Mouse (Mus musculus) bone marrow macrophage, adult 2 months (primary cell): ENCODE data around the gene Cphx1.
"Not testable (repeated sequence)": the region's sequence is repeated elsewhere in the genome, so short reads cannot be mapped to it uniquely, and the experiment has no call there.

Experiments used
- CTCF ChIP-seq: IDR thresholded peaks from 2 replicates; pipeline ENCODE4 v1.5.1; 2012; ENCODE audit warnings: low read depth, mild to moderate bottlenecking, low read length, moderate library complexity
- POLR2A ChIP-seq: IDR thresholded peaks from 2 replicates; pipeline ENCODE4 v1.6.1; 2012; ENCODE audit warnings: mild to moderate bottlenecking, low read depth, low read length, borderline replicate concordance

GRCm38 (mm10) chr14:25936867-25937630, 1.1 kb upstream of the Cphx1 start:
- not testable (repeated sequence) for TF ChIP-seq CTCF, POLR2A
